Mouse (Mus musculus) hematopoietic multipotent progenitor cell, adult 10-12 weeks (in vitro differentiated cells): ENCODE results near the gene Jam3. TPM values are rescaled to one million over a fixed set of nuclear protein-coding genes. Genes with fewer than 3 reads are reported as not detected.

Experiments
- polyA plus RNA-seq: library from polyadenylated mRNA; stranded (reverse); fragments of >175 nt; gene quantifications from 2 replicates; pipeline ENCODE4 v1.2.3, GENCODE M21; 2012; ENCODE audit warnings: low replicate concordance

Gene Jam3
- 0.22 TPM in 1 of 2 replicates, not detected in the other for polyA plus RNA-seq

DNA sequence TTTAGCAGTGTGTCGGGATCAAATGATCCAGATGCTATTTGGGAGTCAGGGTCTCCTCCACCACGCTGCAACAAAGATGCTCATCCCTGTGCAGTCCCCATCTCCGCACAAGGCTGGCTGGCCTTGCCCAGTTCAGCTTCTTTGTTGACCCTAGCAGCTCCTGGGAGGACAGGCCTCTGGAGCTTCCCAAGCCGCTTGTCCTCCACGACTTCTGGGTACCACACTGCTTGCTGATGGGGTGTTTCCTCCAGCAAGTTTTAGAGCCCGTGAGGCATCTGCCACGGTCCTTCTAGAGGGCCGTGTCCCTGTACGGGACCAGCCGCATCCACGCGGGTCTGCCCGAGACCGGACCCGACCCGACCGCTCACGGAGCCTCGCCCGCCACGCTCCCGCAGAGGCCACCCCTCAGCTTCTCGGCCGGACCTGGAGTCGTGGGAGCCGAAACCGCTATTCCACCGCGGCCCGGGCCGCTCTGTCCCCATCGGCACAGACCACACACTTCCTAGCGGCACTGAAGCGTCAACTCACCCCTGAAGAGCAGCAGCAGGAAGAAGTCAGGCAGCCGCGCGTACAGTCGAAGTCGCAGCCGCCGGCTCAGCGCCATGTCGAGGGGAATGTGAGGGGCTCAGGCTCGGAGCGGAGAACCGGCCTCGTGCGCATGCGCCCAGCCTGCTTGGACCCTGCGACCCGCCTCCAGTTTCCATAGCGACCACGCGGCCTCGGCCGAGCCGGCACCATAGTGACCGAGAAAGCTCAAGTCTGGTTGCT is at the start of gene Jam3:
Jam3 (minus strand) TSS at position 659 of the 768 bp plus-strand sequence.

Other genes starting within 250 kb of the Jam3 start
- not detected in 2 replicates for gene Gm1110, start 232.3 kb downstream of the Jam3 start, polyA plus RNA-seq
- 0.63 and 0.75 TPM in 2 replicates for gene Acad8, start 155.9 kb downstream of the Jam3 start, polyA plus RNA-seq
- 0.81 and 2.4 TPM in 2 replicates for gene Thyn1, start 155.7 kb downstream of the Jam3 start, polyA plus RNA-seq
- 16.2 and 44.8 TPM in 2 replicates for gene Vps26b, start 125.4 kb downstream of the Jam3 start, polyA plus RNA-seq
- gene Ncapd3, start 125.2 kb downstream of the Jam3 start, polyA plus RNA-seq, result 0.85 and 3.2 TPM in 2 replicates
- 0.59 and 3.3 TPM in 2 replicates for gene Igsf9b, start 143.8 kb upstream of the Jam3 start, polyA plus RNA-seq
- gene Spata19, start 241.4 kb upstream of the Jam3 start, polyA plus RNA-seq, result not detected in 2 replicates